In the genomic region with DNA sequence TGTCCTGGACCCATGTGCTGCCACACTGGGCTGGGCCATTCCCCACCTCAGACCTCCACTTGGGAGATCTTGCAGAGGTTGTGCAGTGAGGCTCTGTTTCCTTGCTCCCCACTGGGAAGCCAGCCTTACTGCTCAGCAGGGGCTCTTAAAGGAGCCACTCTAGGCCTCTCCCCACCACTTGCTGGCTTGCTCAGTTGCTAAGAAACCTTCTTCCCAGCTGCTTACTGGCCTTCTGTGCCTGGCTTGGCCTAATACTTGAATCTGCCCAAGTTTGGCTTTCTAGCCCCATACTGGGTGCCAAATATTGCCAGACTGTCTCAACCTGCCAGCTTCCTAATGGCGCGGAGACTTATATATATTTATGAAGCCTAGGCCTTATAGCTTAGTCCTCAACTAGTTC, we compare ENCODE assay signal across 27 mouse cellular contexts. TPM values are rescaled to one million over a fixed set of nuclear protein-coding genes. Genes with fewer than 3 reads are reported as not detected.
A peak's percentile ranks its signal among the peaks of the same experiment; 100 is the strongest.
DNase-seq lines count a peak whose midpoint lies in the region; ATAC-seq and TF ChIP-seq lines count a peak whose summit lies in the region.
"Had no signal": no experiment of that assay in that cellular context is flagged by ENCODE, and none has a peak within 500 bp of the region (broad histone marks: within the 10 kb centered on the region; RNA-seq: fewer than 3 reads in every experiment).

No protein-coding gene starts in this region.

- H3K4me3 ChIP-seq in forebrain, embryonic 13.5 days = no peak overlapping the region
- no peak overlapping the region for H3K4me3 ChIP-seq in forebrain, embryonic 12.5 days (replicated peaks)
- no peak overlapping the region for H3K4me3 ChIP-seq in hindbrain, postnatal 0 days (ENCODE audit: low read length)
- no peak overlapping the region for H3K4me3 ChIP-seq in hindbrain, embryonic 16.5 days (ENCODE audit: low read length)
- H3K4me3 ChIP-seq in ES-Bruce4 (ENCODE audit: low read depth, low read length) = peak overlapping the region; percentile 5
- H3K4me3 ChIP-seq in neural tube, embryonic 15.5 days (replicated peaks) = no peak overlapping the region
- H3K4me3 ChIP-seq: gastrocnemius, adult 2 months; heart, embryonic 15.5 days; kidney, embryonic 15.5 days; liver, embryonic 15.5 days; lung, embryonic 15.5 days; midbrain, embryonic 10.5 days; myocyte; neural tube, embryonic 12.5 days had no signal

- H3K9me3 ChIP-seq in forebrain, embryonic 13.5 days (replicated peaks) = 0 out of 2 replicates have a peak, but pooled peaks cover 5% of the 10 kb centered on the region
- peaks cover 4% of the 10 kb centered on the region; the same call in 1 of the 2 replicates for H3K9me3 ChIP-seq in forebrain, embryonic 12.5 days
- no peaks in the 10 kb centered on the region for H3K9me3 ChIP-seq in hindbrain, postnatal 0 days (ENCODE audit: low read length)
- peaks cover 2% of the 10 kb centered on the region for H3K9me3 ChIP-seq in hindbrain, embryonic 16.5 days (ENCODE audit: control insufficient read depth, low read length)
- H3K9me3 ChIP-seq in ES-Bruce4 (replicated peaks; ENCODE audit: control insufficient read depth, insufficient read depth, low read length, poor library complexity, severe bottlenecking) = peaks cover 22% of the 10 kb centered on the region
- no peaks in the 10 kb centered on the region for H3K9me3 ChIP-seq in neural tube, embryonic 15.5 days (replicated peaks)
- H3K9me3 ChIP-seq: kidney, embryonic 15.5 days; liver, embryonic 15.5 days; lung, embryonic 15.5 days; neural tube, embryonic 12.5 days had no signal

- no peak for TF ChIP-seq CTCF in hindbrain, postnatal 0 days (IDR thresholded peaks at IDR 0.05; ENCODE audit: low read depth)
- TF ChIP-seq CTCF in ES-Bruce4 (IDR thresholded peaks at IDR 0.05; ENCODE audit: low read depth, low read length) = no peak

- TF ChIP-seq POLR2A in ES-Bruce4 (IDR thresholded peaks at IDR 0.05; ENCODE audit: insufficient read depth, low read length) = no peak

- peak overlapping the region; percentile 14; the same call in 1 of the 2 replicates for H3K27ac ChIP-seq in forebrain, embryonic 13.5 days
- H3K27ac ChIP-seq in forebrain, embryonic 12.5 days = no peak overlapping the region
- H3K27ac ChIP-seq in hindbrain, postnatal 0 days = no peak overlapping the region
- no peak overlapping the region for H3K27ac ChIP-seq in hindbrain, embryonic 16.5 days (ENCODE audit: low read depth, low read length)
- H3K27ac ChIP-seq in ES-Bruce4 (ENCODE audit: insufficient read depth, low read length) = peak overlapping the region; percentile 29
- no peak overlapping the region for H3K27ac ChIP-seq in neural tube, embryonic 15.5 days (replicated peaks)
- H3K27ac ChIP-seq: gastrocnemius, adult 2 months; heart, embryonic 15.5 days; kidney, embryonic 15.5 days; liver, embryonic 15.5 days; lung, embryonic 15.5 days; midbrain, embryonic 10.5 days; neural tube, embryonic 12.5 days; stomach, postnatal 0 days had no signal

- no peaks in the 10 kb centered on the region for H3K4me1 ChIP-seq in forebrain, embryonic 13.5 days
- H3K4me1 ChIP-seq in forebrain, embryonic 12.5 days = no peaks in the 10 kb centered on the region
- no peaks in the 10 kb centered on the region for H3K4me1 ChIP-seq in hindbrain, postnatal 0 days (ENCODE audit: insufficient read depth, low read length)
- H3K4me1 ChIP-seq in hindbrain, embryonic 16.5 days (ENCODE audit: control insufficient read depth, insufficient read depth, low read depth, low read length) = no peaks in the 10 kb centered on the region
- peaks cover 2% of the 10 kb centered on the region for H3K4me1 ChIP-seq in ES-Bruce4 (ENCODE audit: control insufficient read depth, insufficient read depth, low read length)
- H3K4me1 ChIP-seq in neural tube, embryonic 15.5 days = no peaks in the 10 kb centered on the region
- H3K4me1 ChIP-seq: heart, embryonic 15.5 days; kidney, embryonic 15.5 days; liver, embryonic 15.5 days; lung, embryonic 15.5 days; midbrain, embryonic 10.5 days; neural tube, embryonic 12.5 days had no signal

- ATAC-seq in forebrain, embryonic 13.5 days = no peak
- ATAC-seq in forebrain, embryonic 12.5 days (ENCODE audit: low FRiP score) = no peak
- ATAC-seq in hindbrain, postnatal 0 days = no peak
- no peak for ATAC-seq in hindbrain, embryonic 16.5 days
- no peak for ATAC-seq in neural tube, embryonic 15.5 days (ENCODE audit: low FRiP score)
- ATAC-seq in inflammation-experienced regulatory T-cells, adult 6 months = no peak
- ATAC-seq: midbrain, embryonic 16.5 days had no signal

- no peak overlapping the region for H3K9ac ChIP-seq in forebrain, embryonic 13.5 days
- no peak overlapping the region for H3K9ac ChIP-seq in forebrain, embryonic 12.5 days
- H3K9ac ChIP-seq in hindbrain, postnatal 0 days (replicated peaks; ENCODE audit: low read length) = no peak overlapping the region
- H3K9ac ChIP-seq in hindbrain, embryonic 16.5 days (ENCODE audit: low read depth, low read length) = no peak overlapping the region
- no peak overlapping the region for H3K9ac ChIP-seq in ES-Bruce4 (ENCODE audit: low read depth, poor library complexity, severe bottlenecking)
- no peak overlapping the region for H3K9ac ChIP-seq in neural tube, embryonic 15.5 days (replicated peaks)
- H3K9ac ChIP-seq: heart, embryonic 15.5 days; kidney, embryonic 15.5 days; liver, embryonic 15.5 days; lung, embryonic 15.5 days; neural tube, embryonic 12.5 days had no signal

- no peaks in the 10 kb centered on the region for H3K27me3 ChIP-seq in forebrain, embryonic 13.5 days
- no peaks in the 10 kb centered on the region for H3K27me3 ChIP-seq in forebrain, embryonic 12.5 days
- no peaks in the 10 kb centered on the region for H3K27me3 ChIP-seq in hindbrain, postnatal 0 days (ENCODE audit: insufficient read depth, low read length)
- no peaks in the 10 kb centered on the region for H3K27me3 ChIP-seq in hindbrain, embryonic 16.5 days (replicated peaks; ENCODE audit: control insufficient read depth, insufficient read depth, low read length)
- no peaks in the 10 kb centered on the region for H3K27me3 ChIP-seq in ES-Bruce4 (ENCODE audit: control insufficient read depth, insufficient read depth, low read length, poor library complexity, severe bottlenecking)
- no peaks in the 10 kb centered on the region for H3K27me3 ChIP-seq in neural tube, embryonic 15.5 days (replicated peaks)
- H3K27me3 ChIP-seq: heart, embryonic 15.5 days; kidney, embryonic 15.5 days; liver, embryonic 15.5 days; lung, embryonic 15.5 days; neural tube, embryonic 12.5 days had no signal

- no peak overlapping the region for H3K4me2 ChIP-seq in forebrain, embryonic 13.5 days
- H3K4me2 ChIP-seq in forebrain, embryonic 12.5 days = no peak overlapping the region
- H3K4me2 ChIP-seq in hindbrain, postnatal 0 days (ENCODE audit: low read depth, low read length) = no peak overlapping the region
- H3K4me2 ChIP-seq in hindbrain, embryonic 16.5 days (ENCODE audit: low read length) = no peak overlapping the region
- no peak overlapping the region for H3K4me2 ChIP-seq in neural tube, embryonic 15.5 days
- H3K4me2 ChIP-seq: heart, embryonic 15.5 days; kidney, embryonic 15.5 days; liver, embryonic 15.5 days; lung, embryonic 15.5 days; neural tube, embryonic 12.5 days had no signal

- TF ChIP-seq EP300 in ES-Bruce4 (IDR thresholded peaks at IDR 0.05; ENCODE audit: insufficient read depth, low read depth, low read length) = 0 out of 2 replicates have a peak, but pooled peaks have one; percentile 49

- peak; percentile 19 for DNase-seq in hindbrain, postnatal 0 days (ENCODE audit: low spot score)
- DNase-seq in ZHBTc4 (ENCODE audit: low read depth, low spot score) = peak; percentile 86
- DNase-seq: adrenal gland, postnatal 14 days; cerebellum, adult 11-12 months; cerebellum, postnatal 25 days; gastrocnemius, adult 2 months; kidney, adult 18-20 months; kidney, postnatal 4 days; right cerebral cortex, postnatal 4 days; thymus, adult 18-20 months; thymus, postnatal 25 days had no signal

- no peaks in the 10 kb centered on the region for H3K36me3 ChIP-seq in forebrain, embryonic 13.5 days (ENCODE audit: poor library complexity, severe bottlenecking)
- no peaks in the 10 kb centered on the region for H3K36me3 ChIP-seq in forebrain, embryonic 12.5 days (replicated peaks)
- no peaks in the 10 kb centered on the region for H3K36me3 ChIP-seq in hindbrain, postnatal 0 days (ENCODE audit: insufficient read depth, low read length)
- no peaks in the 10 kb centered on the region for H3K36me3 ChIP-seq in hindbrain, embryonic 16.5 days (ENCODE audit: control insufficient read depth, insufficient read depth, low read length)
- H3K36me3 ChIP-seq in ES-Bruce4 (ENCODE audit: control insufficient read depth, insufficient read depth, low read length, poor library complexity, severe bottlenecking) = no peaks in the 10 kb centered on the region
- H3K36me3 ChIP-seq in neural tube, embryonic 15.5 days = no peaks in the 10 kb centered on the region
- H3K36me3 ChIP-seq: G1E; heart, embryonic 15.5 days; kidney, embryonic 15.5 days; liver, embryonic 15.5 days; lung, embryonic 15.5 days; midbrain, embryonic 10.5 days; neural tube, embryonic 12.5 days had no signal

- WGBS in forebrain, embryonic 13.5 days = 94% methylated on average over 2 of the region's 2 CpGs
- WGBS in forebrain, embryonic 12.5 days = 90% methylated on average over 2 of the region's 2 CpGs
- 85% methylated on average over 2 of the region's 2 CpGs for WGBS in hindbrain, postnatal 0 days
- WGBS in hindbrain, embryonic 16.5 days = 86% methylated on average over 2 of the region's 2 CpGs
- 90% methylated on average over 2 of the region's 2 CpGs for WGBS in neural tube, embryonic 15.5 days

RNA-seq across cellular contexts. Expression of a gene that starts 17.4 kb away (rescaled TPM):
- 254 and 269 TPM in 2 replicates for polyA plus RNA-seq in forebrain, embryonic 13.5 days (2015; fragmentation: Nextera tagmentation; extraction: Ambion mirVana)
- 254 and 263 TPM in 2 replicates for polyA plus RNA-seq in forebrain, embryonic 12.5 days (2016; fragmentation: Nextera tagmentation; extraction: Ambion mirVana)
- total RNA-seq in hindbrain, postnatal 0 days (2014; rRNA removed) = 54.6 and 60.7 TPM in 2 replicates
- 204 and 220 TPM in 2 replicates for polyA plus RNA-seq in hindbrain, postnatal 0 days (2015; fragmentation: Nextera tagmentation; extraction: Ambion mirVana)
- 200 and 203 TPM in 2 replicates for polyA plus RNA-seq in hindbrain, embryonic 16.5 days (2015; fragmentation: Nextera tagmentation; extraction: Ambion mirVana)
- polyA plus RNA-seq in ES-Bruce4 (2011; ENCODE audit: insufficient read depth, insufficient read length, low read depth, missing spikeins) = 186 and 192 TPM in 2 replicates
- 196 and 199 TPM in 2 replicates for polyA plus RNA-seq in neural tube, embryonic 15.5 days (2015; fragmentation: Nextera tagmentation; extraction: Ambion mirVana)
- polyA plus RNA-seq in inflammation-experienced regulatory T-cells, adult 6 months (2017; shearing (Covaris generic)) = 100 to 1,000 TPM; 112 to 144 (median 131) TPM

Comparison
In these comparisons a context has a peak if more than half of its experiments do, and no peak if none do; other contexts are left out.
1. H3K27ac ChIP-seq: peak in forebrain, embryonic 13.5 days (single experiment) and ES-Bruce4 (single experiment); none in forebrain, embryonic 12.5 days (single experiment), hindbrain, postnatal 0 days (single experiment), hindbrain, embryonic 16.5 days (single experiment) and neural tube, embryonic 15.5 days (single experiment).